Mouse (Mus musculus) retina, adult 2 months (tissue): ENCODE data around the gene Cped1.

ENCODE experiments used
- DNase-seq: peaks from one replicate; pipeline ENCODE4 v3.0.0-alpha.2; 2012; ENCODE audit warnings: low read depth, low spot score

Cped1 gene

GRCm38 (mm10) chr6:22157461-22157860 is 171.7 kb downstream of the Cped1 start:
- no peak for DNase-seq

- DNase-seq: no peak
Measured at GRCm38 (mm10) chr6:22161944-22162343, 176.2 kb downstream of the Cped1 start.

- DNase-seq: no peak
Measured at GRCm38 (mm10) chr6:22168388-22168787, 182.7 kb downstream of the Cped1 start.

GRCm38 (mm10) chr6:22178721-22179295 is 193.1 kb downstream of the Cped1 start:
- no peak for DNase-seq

- no peak for DNase-seq
Measured at GRCm38 (mm10) chr6:22180316-22180715, 194.6 kb downstream of the Cped1 start.

- no peak for DNase-seq
Measured at GRCm38 (mm10) chr6:22186967-22187366, 201.3 kb downstream of the Cped1 start.

- DNase-seq: no peak
Measured at GRCm38 (mm10) chr6:22189346-22190335, 203.9 kb downstream of the Cped1 start.

GRCm38 (mm10) chr6:22198603-22199002 is 212.9 kb downstream of the Cped1 start:
- no peak for DNase-seq

- DNase-seq: no peak
Measured at GRCm38 (mm10) chr6:22199473-22199872, 213.8 kb downstream of the Cped1 start.

- DNase-seq: no peak
Measured at GRCm38 (mm10) chr6:22200133-22200532, 214.4 kb downstream of the Cped1 start.

- no peak for DNase-seq
Measured at GRCm38 (mm10) chr6:22201879-22202278, 216.2 kb downstream of the Cped1 start.

- no peak for DNase-seq
Measured at GRCm38 (mm10) chr6:22205030-22205750, 219.5 kb downstream of the Cped1 start.

- DNase-seq: no peak
Measured at GRCm38 (mm10) chr6:22205751-22206121, 220.0 kb downstream of the Cped1 start.

GRCm38 (mm10) chr6:22206179-22206578 is 220.5 kb downstream of the Cped1 start:
- no peak for DNase-seq

- DNase-seq: no peak
Measured at GRCm38 (mm10) chr6:22206630-22207293, 221.0 kb downstream of the Cped1 start.

- DNase-seq: no peak
Measured at GRCm38 (mm10) chr6:22212158-22212557, 226.4 kb downstream of the Cped1 start.

GRCm38 (mm10) chr6:22213187-22213586 is 227.5 kb downstream of the Cped1 start:
- DNase-seq: no peak

GRCm38 (mm10) chr6:22213813-22214212 is 228.1 kb downstream of the Cped1 start:
- no peak for DNase-seq

- no peak for DNase-seq
Measured at GRCm38 (mm10) chr6:22214665-22215064, 228.9 kb downstream of the Cped1 start.

GRCm38 (mm10) chr6:22216276-22216973 is 230.7 kb downstream of the Cped1 start:
- no peak for DNase-seq

GRCm38 (mm10) chr6:22221134-22221533 is 235.4 kb downstream of the Cped1 start:
- no peak for DNase-seq
